Mouse (Mus musculus): ENCODE results near the gene Gm10721.
"Not testable (repeated sequence)": the region's sequence is repeated elsewhere in the genome, so short reads cannot be mapped to it uniquely, and the experiment has no call there.

Gene Gm10721

DNA sequence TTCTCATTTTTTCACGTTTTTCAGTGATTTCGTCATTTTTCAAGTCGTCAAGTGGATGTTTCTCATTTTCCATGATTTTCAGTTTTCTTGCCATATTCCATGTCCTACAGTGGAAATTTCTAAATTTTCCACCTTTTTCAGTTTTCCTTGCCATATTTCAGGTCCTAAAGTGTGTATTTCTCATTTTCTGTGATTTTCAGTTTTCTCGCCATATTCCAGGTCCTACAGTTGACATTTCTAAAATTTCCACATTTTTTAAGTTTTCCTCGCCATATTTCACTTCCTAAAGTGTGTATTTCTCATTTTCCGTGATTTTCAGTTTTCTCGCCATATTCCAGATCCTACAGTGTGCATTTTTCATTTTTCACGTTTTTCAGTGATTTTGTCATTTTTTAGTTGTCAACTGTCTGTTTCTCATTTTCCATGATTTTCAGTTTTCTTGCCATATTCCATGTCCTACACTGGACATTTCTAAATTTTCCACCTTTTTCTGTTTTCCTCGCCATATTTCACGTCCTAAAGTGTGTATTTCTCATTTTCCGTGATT lies at the start of gene Gm10721:
TSS of gene Gm10721 (plus strand) at position 408 of the 547 bp plus-strand sequence.
- not testable (repeated sequence) for DNase-seq (ENCODE audit: extremely low read depth, low read depth)

- peak; percentile 32 for DNase-seq (ENCODE audit: extremely low read depth, low read depth)
Measured at GRCm38 (mm10) chr9:3000445-3000972, 12.4 kb upstream of the Gm10721 start, which contains the start of gene Gm10722. Gene Gm10722, plus strand, starts transcription at chr9:3000922.

DNA sequence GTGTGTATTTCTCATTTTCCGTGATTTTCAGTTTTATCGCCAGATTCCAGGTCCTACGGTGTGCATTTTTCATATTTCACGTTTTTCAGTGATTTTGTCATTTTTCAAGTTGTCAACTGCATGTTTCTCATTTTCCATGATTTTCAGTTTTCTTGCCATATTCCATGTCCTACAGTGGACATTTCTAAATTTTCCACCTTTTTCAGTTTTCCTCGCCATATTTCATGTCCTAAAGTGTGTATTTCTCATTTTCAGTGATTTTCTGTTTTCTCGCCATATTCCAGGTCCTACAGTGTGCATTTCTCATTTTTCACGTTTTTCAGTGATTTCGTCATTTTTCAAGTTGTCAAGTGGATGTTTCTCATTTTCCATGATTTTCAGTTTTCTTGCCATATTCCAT lies 11.9 kb upstream of the Gm10721 start:
- not testable (repeated sequence) for DNase-seq (ENCODE audit: extremely low read depth, low read depth)

DNA sequence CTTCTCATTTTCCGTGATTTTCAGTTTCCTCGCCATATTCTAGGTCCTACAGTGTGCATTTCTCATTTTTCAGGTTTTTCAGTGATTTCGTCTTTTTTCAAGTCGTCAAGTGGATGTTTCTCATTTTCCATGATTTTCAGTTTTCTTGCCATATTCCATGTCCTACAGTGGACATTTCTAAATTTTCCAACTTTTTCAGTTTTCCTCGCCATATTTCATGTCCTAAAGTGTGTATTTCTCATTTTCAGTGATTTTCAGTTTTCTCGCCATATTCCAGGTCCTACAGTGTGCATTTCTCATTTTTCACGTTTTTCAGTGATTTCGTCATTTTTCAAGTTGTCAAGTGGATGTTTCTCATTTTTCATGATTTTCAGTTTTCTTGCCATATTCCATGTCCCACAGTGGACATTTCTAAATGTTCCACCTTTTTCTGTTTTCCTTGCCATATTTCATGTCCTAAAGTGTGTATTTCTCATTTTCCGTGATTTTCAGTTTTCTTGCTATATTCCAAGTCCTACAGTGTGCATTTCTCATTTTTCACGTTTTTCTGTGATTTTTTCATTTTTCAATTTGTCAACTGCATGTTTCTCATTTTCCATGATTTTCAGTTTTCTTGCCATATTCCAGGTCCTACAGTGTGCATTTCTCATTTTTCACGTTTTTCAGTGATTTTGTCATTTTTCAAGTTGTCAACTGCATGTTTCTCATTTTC lies 10.8 kb upstream of the Gm10721 start:
- DNase-seq (ENCODE audit: extremely low read depth, low read depth) = peak; percentile 25

GRCm38 (mm10) chr9:3002794-3003396 lies 10.0 kb upstream of the Gm10721 start, which contains the start of gene Gm11168:
Gene Gm11168, plus strand, starts transcription at chr9:3003346.
- DNase-seq (ENCODE audit: extremely low read depth, low read depth) = not testable (repeated sequence)

DNA sequence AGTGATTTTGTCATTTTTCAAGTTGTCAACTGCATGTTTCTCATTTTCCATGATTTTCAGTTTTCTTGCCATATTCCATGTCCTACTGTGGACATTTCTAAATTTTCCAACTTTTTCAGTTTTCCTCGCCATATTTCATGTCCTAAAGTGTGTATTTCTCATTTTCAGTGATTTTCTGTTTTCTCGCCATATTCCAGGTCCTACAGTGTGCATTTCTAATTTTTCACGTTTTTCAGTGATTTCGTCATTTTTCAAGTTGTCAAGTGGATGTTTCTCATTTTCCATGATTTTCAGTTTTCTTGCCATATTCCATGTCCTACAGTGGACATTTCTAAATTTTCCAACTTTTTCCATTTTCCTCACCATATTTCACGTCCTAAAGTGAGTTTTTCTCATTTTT lies 6.8 kb upstream of the Gm10721 start:
- DNase-seq (ENCODE audit: extremely low read depth, low read depth) = not testable (repeated sequence)

DNA sequence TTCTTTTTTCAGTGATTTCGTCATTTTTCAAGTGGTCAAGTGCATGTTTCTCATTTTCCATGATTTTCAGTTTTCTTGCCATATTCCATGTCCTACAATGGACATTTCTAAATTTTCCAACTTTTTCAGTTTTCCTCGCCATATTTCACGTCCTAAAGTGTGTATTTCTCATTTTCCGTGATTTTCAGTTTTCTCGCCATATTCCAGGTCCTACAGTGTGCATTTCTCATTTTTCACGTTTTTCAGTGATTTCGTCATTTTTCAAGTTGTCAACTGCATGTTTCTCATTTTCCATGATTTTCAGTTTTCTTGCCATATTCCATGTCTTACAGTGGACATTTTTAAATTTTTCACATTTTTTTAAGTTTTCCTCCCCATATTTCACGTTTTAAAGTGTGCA lies 6.3 kb upstream of the Gm10721 start:
- not testable (repeated sequence) for DNase-seq (ENCODE audit: extremely low read depth, low read depth)

DNA sequence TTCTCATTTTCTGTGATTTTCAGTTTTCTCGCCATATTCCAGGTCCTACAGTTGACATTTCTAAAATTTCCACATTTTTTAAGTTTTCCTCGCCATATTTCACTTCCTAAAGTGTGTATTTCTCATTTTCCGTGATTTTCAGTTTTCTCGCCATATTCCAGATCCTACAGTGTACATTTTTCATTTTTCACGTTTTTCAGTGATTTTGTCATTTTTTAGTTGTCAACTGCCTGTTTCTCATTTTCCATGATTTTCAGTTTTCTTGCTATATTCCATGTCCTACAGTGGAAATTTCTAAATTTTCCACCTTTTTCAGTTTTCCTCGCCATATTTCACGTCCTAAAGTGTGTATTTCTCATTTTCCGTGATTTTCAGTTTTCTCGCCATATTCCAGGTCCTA lies 5.7 kb upstream of the Gm10721 start:
- peak; percentile 9 for DNase-seq (ENCODE audit: extremely low read depth, low read depth)

- DNase-seq (ENCODE audit: extremely low read depth, low read depth) = not testable (repeated sequence)
Measured at GRCm38 (mm10) chr9:3009331-3009730, 3.6 kb upstream of the Gm10721 start.

DNA sequence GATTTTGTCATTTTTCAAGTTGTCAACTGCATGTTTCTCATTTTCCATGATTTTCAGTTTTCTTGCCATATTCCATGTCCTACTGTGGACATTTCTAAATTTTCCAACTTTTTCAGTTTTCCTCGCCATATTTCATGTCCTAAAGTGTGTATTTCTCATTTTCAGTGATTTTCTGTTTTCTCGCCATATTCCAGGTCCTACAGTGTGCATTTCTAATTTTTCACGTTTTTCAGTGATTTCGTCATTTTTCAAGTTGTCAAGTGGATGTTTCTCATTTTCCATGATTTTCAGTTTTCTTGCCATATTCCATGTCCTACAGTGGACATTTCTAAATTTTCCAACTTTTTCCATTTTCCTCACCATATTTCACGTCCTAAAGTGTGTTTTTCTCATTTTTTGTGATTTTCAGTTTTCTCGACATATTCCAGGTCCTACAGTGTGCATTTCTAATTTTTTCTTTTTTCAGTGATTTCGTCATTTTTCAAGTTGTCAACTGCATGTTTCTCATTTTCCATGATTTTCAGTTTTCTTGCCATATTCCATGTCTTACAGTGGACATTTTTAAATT lies 802 bp upstream of the Gm10721 start:
- not testable (repeated sequence) for DNase-seq (ENCODE audit: extremely low read depth, low read depth)

DNA sequence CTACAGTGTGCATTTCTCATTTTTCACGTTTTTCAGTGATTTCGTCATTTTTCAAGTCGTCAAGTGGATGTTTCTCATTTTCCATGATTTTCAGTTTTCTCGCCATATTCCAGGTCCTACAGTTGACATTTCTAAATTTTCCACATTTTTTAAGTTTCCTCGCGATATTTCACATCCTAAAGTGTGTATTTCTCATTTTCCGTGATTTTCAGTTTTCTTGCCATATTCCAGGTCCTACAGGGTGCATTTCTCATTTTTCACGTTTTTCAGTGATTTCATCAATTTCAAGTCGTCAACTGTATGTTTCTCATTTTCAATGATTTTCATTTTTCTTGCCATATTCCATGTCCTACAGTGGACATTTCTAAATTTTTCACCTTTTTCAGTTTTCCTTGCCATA lies 2.4 kb downstream of the Gm10721 start, which contains the start of gene Gm10720:
TSS of gene Gm10720 (plus strand) at position 301 of the 400 bp plus-strand sequence.
- DNase-seq (ENCODE audit: extremely low read depth, low read depth) = not testable (repeated sequence)

GRCm38 (mm10) chr9:3015896-3016295 lies 3.0 kb downstream of the Gm10721 start:
- DNase-seq (ENCODE audit: extremely low read depth, low read depth) = not testable (repeated sequence)

GRCm38 (mm10) chr9:3017108-3017507 lies 4.2 kb downstream of the Gm10721 start, which contains the start of gene Gm10719:
Gene Gm10719, plus strand, starts transcription at chr9:3017408.
- not testable (repeated sequence) for DNase-seq (ENCODE audit: extremely low read depth, low read depth)

GRCm38 (mm10) chr9:3018944-3019343 lies 6.0 kb downstream of the Gm10721 start:
- not testable (repeated sequence) for DNase-seq (ENCODE audit: extremely low read depth, low read depth)

GRCm38 (mm10) chr9:3019835-3020727 lies 7.1 kb downstream of the Gm10721 start:
- DNase-seq (ENCODE audit: extremely low read depth, low read depth) = not testable (repeated sequence)

DNA sequence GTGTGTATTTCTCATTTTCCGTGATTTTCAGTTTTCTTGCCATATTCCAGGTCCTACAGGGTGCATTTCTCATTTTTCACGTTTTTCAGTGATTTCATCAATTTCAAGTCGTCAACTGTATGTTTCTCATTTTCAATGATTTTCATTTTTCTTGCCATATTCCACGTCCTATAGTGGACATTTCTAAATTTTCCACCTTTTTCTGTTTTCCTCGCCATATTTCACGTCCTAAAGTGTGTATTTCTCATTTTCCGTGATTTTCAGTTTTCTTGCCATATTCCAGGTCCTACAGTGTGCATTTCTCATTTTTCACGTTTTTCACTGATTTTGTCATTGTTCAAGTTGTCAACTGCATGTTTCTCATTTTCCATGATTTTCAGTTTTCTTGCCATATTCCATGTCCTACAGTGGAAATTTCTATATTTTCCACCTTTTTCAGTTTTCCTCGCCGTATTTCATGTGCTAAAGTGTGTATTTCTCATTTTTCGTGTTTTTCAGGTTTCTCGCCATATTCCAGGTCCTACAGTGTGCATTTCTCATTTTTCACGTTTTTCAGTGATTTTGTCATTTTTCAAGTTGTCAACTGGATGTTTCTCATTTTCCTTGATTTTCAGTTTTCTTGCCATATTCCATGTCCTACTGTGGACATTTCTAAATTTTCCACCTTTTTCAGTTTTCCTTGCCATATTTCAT lies 9.5 kb downstream of the Gm10721 start:
- peak; percentile 14 for DNase-seq (ENCODE audit: extremely low read depth, low read depth)

- DNase-seq (ENCODE audit: extremely low read depth, low read depth) = not testable (repeated sequence)
Measured at GRCm38 (mm10) chr9:3023312-3023984, 10.5 kb downstream of the Gm10721 start, which contains the start of gene Gm10718. Gene Gm10718, plus strand, starts transcription at chr9:3023547.

DNA sequence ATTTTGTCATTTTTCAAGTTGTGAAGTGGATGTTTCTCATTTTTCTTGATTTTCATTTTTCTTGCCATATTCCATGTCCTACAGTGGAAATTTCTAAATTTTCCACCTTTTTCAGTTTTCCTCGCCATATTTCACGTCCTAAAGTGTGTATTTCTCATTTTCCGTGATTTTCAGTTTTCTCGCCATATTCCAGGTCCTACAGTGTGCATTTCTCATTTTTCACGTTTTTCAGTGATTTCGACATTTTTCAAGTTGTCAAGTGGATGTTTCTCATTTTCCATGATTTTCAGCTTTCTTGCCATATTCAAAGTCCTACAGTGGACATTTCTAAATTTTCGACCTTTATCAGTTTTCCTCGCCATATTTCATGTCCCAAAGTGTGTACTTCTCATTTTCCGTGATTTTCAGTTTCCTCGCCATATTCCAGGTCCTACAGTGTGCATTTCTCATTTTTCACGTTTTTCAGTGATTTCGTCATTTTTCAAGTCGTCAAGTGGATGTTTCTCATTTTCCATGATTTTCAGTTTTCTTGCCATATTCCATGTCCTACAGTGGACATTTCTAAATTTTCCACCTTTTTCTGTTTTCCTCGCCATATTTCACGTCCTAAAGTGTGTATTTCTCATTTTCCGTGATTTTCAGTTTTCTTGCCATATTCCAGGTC lies 11.2 kb downstream of the Gm10721 start:
- not testable (repeated sequence) for DNase-seq (ENCODE audit: extremely low read depth, low read depth)
